Mouse (Mus musculus): ENCODE measurements around the gene Exoc5. TPM values are rescaled to one million over a fixed set of nuclear protein-coding genes. Genes with fewer than 3 reads are reported as not detected.

Gene Exoc5
- polyA plus RNA-seq, 1 experiment, result 13.8 TPM

GRCm38 (mm10) chr14:49063838-49064237, 2.6 kb downstream of the Exoc5 start:
- Histone ChIP-seq H3K4me3 (ENCODE audit: control insufficient read depth, insufficient read depth, low read length) (no peak overlapping the region), H3K27me3 (ENCODE audit: control insufficient read depth, insufficient read depth, low read length) (no peaks in the 10 kb centered on the region), H3K36me3 (ENCODE audit: control insufficient read depth, insufficient read depth, low read length) (no peaks in the 10 kb centered on the region), H3K27ac (ENCODE audit: control insufficient read depth, insufficient read depth, low read length) (no peak overlapping the region), H3K4me1 (replicated peaks; ENCODE audit: control insufficient read depth, insufficient read depth, low read length) (no peaks in the 10 kb centered on the region)
- 82% methylated on average over 2 of the region's 2 CpGs for WGBS
- DNase-seq, result no peak
- TF ChIP-seq CTCF (IDR thresholded peaks at IDR 0.05; ENCODE audit: borderline replicate concordance, control insufficient read depth, extremely low read depth, insufficient read depth, low read length, poor library complexity), result no peak
- no peak for TF ChIP-seq POLR2A (IDR thresholded peaks at IDR 0.05; ENCODE audit: control insufficient read depth, extremely low read depth, insufficient read depth, low read length, poor library complexity)

GRCm38 (mm10) chr14:49049492-49049891, 17.0 kb downstream of the Exoc5 start:
- Histone ChIP-seq H3K27me3 (ENCODE audit: control insufficient read depth, insufficient read depth, low read length) (no peaks in the 10 kb centered on the region), H3K4me1 (replicated peaks; ENCODE audit: control insufficient read depth, insufficient read depth, low read length) (no peaks in the 10 kb centered on the region), H3K4me3 (ENCODE audit: control insufficient read depth, insufficient read depth, low read length) (no peak overlapping the region), H3K36me3 (ENCODE audit: control insufficient read depth, insufficient read depth, low read length) (no peaks in the 10 kb centered on the region), H3K27ac (ENCODE audit: control insufficient read depth, insufficient read depth, low read length) (no peak overlapping the region)
- TF ChIP-seq CTCF (IDR thresholded peaks at IDR 0.05; ENCODE audit: borderline replicate concordance, control insufficient read depth, extremely low read depth, insufficient read depth, low read length, poor library complexity) (no peak), POLR2A (IDR thresholded peaks at IDR 0.05; ENCODE audit: control insufficient read depth, extremely low read depth, insufficient read depth, low read length, poor library complexity) (no peak)
- no peak for DNase-seq

- 95% methylated on average over 4 of the region's 4 CpGs for WGBS
- H3K36me3 ChIP-seq (ENCODE audit: control insufficient read depth, insufficient read depth, low read length), result no peaks in the 10 kb centered on the region
- no peaks in the 10 kb centered on the region for H3K4me1 ChIP-seq (replicated peaks; ENCODE audit: control insufficient read depth, insufficient read depth, low read length)
- no peak overlapping the region for H3K4me3 ChIP-seq (ENCODE audit: control insufficient read depth, insufficient read depth, low read length)
- H3K27me3 ChIP-seq (ENCODE audit: control insufficient read depth, insufficient read depth, low read length), result no peaks in the 10 kb centered on the region
- H3K27ac ChIP-seq (ENCODE audit: control insufficient read depth, insufficient read depth, low read length), result no peak overlapping the region
- DNase-seq, result no peak
- TF ChIP-seq POLR2A (IDR thresholded peaks at IDR 0.05; ENCODE audit: control insufficient read depth, extremely low read depth, insufficient read depth, low read length, poor library complexity) (no peak), CTCF (IDR thresholded peaks at IDR 0.05; ENCODE audit: borderline replicate concordance, control insufficient read depth, extremely low read depth, insufficient read depth, low read length, poor library complexity) (no peak)
Measured at GRCm38 (mm10) chr14:49045610-49046009, 20.8 kb downstream of the Exoc5 start.

- peaks cover 17% of the 10 kb centered on the region; the same call in 1 of the 2 replicates for H3K36me3 ChIP-seq (ENCODE audit: control insufficient read depth, insufficient read depth, low read length)
- H3K4me1 ChIP-seq (replicated peaks; ENCODE audit: control insufficient read depth, insufficient read depth, low read length), result no peaks in the 10 kb centered on the region
- no peaks in the 10 kb centered on the region for H3K27me3 ChIP-seq (ENCODE audit: control insufficient read depth, insufficient read depth, low read length)
- no peak overlapping the region for H3K27ac ChIP-seq (ENCODE audit: control insufficient read depth, insufficient read depth, low read length)
- TF ChIP-seq POLR2A (IDR thresholded peaks at IDR 0.05; ENCODE audit: control insufficient read depth, extremely low read depth, insufficient read depth, low read length, poor library complexity) (no peak), CTCF (IDR thresholded peaks at IDR 0.05; ENCODE audit: borderline replicate concordance, control insufficient read depth, extremely low read depth, insufficient read depth, low read length, poor library complexity) (no peak)
- 95% methylated on average over 5 of the region's 5 CpGs for WGBS
- no peak for DNase-seq
- H3K4me3 ChIP-seq (ENCODE audit: control insufficient read depth, insufficient read depth, low read length), result no peak overlapping the region
Measured at GRCm38 (mm10) chr14:49028991-49029390, 37.5 kb downstream of the Exoc5 start.

GRCm38 (mm10) chr14:49027779-49028368, 38.6 kb downstream of the Exoc5 start:
- TF ChIP-seq POLR2A (IDR thresholded peaks at IDR 0.05; ENCODE audit: control insufficient read depth, extremely low read depth, insufficient read depth, low read length, poor library complexity), result no peak
- Histone ChIP-seq H3K4me1 (replicated peaks; ENCODE audit: control insufficient read depth, insufficient read depth, low read length) (no peaks in the 10 kb centered on the region), H3K27me3 (ENCODE audit: control insufficient read depth, insufficient read depth, low read length) (no peaks in the 10 kb centered on the region), H3K27ac (ENCODE audit: control insufficient read depth, insufficient read depth, low read length) (no peak overlapping the region), H3K4me3 (ENCODE audit: control insufficient read depth, insufficient read depth, low read length) (no peak overlapping the region), H3K36me3 (ENCODE audit: control insufficient read depth, insufficient read depth, low read length) (peaks cover 13% of the 10 kb centered on the region; the same call in 1 of the 2 replicates)
- DNase-seq, result no peak
- 82% methylated on average over 3 of the region's 3 CpGs for WGBS

- DNase-seq, result no peak
- H3K4me1 ChIP-seq (replicated peaks; ENCODE audit: control insufficient read depth, insufficient read depth, low read length), result no peaks in the 10 kb centered on the region
- no peak overlapping the region for H3K27ac ChIP-seq (ENCODE audit: control insufficient read depth, insufficient read depth, low read length)
- no peak overlapping the region for H3K4me3 ChIP-seq (ENCODE audit: control insufficient read depth, insufficient read depth, low read length)
- no peaks in the 10 kb centered on the region for H3K27me3 ChIP-seq (ENCODE audit: control insufficient read depth, insufficient read depth, low read length)
- TF ChIP-seq CTCF (IDR thresholded peaks at IDR 0.05; ENCODE audit: borderline replicate concordance, control insufficient read depth, extremely low read depth, insufficient read depth, low read length, poor library complexity) (no peak), POLR2A (IDR thresholded peaks at IDR 0.05; ENCODE audit: control insufficient read depth, extremely low read depth, insufficient read depth, low read length, poor library complexity) (no peak)
- 97% methylated on average over 6 of the region's 6 CpGs for WGBS
- H3K36me3 ChIP-seq (ENCODE audit: control insufficient read depth, insufficient read depth, low read length), result peaks cover 13% of the 10 kb centered on the region; the same call in 1 of the 2 replicates
Measured at GRCm38 (mm10) chr14:49027040-49027778, 39.2 kb downstream of the Exoc5 start.
